Mouse (Mus musculus): ENCODE data around the gene Cacna2d3.
A peak's percentile ranks its signal among the peaks of the same experiment; 100 is the strongest.

The Cacna2d3 gene

DNA sequence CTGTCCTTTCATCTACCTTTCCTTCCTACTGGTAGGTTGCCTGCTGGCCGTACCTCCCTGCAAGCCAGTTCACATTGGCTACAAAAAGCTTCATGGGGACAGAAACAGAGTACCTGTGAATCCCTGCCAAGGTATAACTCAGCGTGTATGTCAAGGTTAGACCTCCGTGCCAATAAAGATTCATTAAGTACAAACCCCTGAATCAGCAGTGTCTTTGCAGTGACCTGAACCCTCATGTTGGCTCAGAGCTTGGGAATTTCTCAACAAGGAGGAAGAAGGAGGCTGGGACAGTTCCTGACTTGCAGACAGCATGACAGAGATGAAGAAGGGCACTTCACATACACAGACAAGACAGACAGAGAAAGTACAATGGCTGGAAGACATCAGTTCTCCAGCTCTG lies 225.1 kb downstream of the Cacna2d3 start:
- peak; percentile 79 for DNase-seq (ENCODE audit: extremely low read depth, low read depth, low spot score)

DNA sequence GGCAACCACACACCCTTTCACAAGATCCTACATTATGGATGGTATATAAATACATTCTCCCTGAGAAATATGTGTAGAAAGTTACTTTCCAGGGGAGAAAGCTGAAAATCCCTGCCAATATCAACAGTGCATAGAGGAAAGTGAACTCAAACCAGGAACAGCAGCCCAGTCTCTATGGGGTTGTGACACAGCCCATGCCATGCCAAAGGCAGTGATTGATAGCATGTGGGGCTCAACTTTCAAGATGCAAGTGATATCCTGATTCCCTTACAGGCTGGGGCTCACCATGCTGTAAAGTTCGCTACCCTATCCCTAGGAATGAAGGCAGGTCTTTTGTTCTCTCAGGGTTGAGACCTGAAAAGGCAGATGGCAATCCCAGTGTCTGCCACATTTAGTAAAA lies 229.9 kb downstream of the Cacna2d3 start:
- DNase-seq (ENCODE audit: extremely low read depth, low read depth, low spot score), result peak; percentile 46

DNA sequence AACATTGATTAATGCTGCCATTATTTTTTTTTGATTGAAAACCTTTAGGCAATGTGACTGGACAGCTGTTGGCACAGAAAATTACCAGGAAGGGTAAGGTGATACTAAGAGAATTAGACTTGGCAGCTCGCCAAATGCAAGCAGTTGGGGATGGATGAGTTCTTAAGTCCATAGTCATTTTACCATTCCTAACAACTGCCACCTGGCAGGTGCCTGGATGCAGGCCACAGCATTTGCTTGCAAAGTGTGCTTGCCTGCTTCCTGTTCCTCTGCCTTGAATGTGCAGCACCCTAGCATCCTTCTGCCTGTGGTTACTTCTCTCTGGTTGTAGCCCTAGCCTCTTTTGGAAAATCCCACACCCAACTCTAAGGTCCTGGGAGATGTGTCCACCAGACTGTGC lies 236.2 kb downstream of the Cacna2d3 start:
- DNase-seq (ENCODE audit: extremely low read depth, low read depth, low spot score), result no peak

DNA sequence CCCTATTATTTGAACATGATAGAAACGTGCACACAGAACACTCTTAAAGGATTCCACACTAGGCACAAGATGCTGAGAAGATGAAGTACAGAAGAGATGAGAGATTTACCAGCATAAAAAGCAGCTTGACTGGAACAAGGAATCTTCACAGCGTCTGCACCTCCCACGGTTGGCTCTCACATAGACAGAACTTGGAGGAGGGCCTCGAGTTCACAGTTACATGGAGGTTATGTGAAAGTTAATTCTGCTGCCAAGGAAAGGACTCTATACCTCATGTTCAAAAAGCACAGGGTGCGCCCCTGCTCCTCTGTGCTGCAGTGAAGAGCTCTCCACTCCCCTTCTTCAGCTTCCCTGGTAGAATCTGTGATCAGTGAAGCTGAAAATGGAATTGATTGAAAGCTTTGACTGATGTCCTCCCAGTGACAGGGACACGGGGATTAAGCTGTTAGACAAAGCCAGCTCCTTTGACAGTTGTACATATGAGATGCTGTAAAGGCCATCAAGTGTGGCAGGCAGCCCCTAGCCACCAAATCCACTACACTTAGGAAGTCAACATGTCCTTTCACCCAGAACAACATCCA lies 243.2 kb downstream of the Cacna2d3 start:
- no peak for DNase-seq (ENCODE audit: extremely low read depth, low read depth, low spot score)

DNA sequence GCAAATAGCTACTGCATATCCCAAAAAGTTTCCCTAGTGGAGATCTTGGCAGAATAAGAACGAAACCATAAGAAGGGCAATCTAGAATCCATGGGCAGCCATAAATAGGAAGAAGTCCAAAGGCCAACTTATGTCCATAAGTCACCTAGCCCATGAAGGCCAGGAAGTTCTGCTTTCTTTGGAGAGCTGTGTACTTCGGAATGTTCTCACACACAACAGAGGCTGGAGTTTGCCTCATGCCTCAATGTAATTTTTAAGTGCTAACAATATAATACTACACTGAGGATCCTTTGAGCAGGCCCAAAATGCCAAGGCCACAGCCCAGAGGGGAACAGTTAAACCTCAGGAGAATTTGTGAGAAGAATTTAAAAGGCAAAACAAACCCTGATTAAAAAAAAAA lies 257.4 kb downstream of the Cacna2d3 start:
- DNase-seq (ENCODE audit: extremely low read depth, low read depth, low spot score), result no peak

DNA sequence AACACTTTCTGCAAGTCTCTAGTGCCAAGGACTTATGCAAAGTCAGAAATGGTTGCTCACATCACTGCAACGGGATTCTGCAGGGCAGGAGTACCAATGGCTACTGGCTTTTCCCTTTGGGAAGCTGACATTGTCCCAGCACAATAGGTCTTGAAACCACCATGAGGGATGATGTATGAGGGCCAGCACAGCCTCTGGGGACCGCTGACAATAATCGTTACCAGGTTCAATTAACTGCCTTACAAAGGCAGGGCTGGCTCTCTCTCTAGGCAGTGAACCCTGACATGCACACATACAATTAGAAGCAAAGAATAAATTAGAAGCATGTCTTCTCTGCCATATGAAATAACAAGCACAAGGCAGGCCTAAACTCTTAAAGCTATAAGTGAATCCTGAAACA lies 272.5 kb downstream of the Cacna2d3 start:
- no peak for DNase-seq (ENCODE audit: extremely low read depth, low read depth, low spot score)

DNA sequence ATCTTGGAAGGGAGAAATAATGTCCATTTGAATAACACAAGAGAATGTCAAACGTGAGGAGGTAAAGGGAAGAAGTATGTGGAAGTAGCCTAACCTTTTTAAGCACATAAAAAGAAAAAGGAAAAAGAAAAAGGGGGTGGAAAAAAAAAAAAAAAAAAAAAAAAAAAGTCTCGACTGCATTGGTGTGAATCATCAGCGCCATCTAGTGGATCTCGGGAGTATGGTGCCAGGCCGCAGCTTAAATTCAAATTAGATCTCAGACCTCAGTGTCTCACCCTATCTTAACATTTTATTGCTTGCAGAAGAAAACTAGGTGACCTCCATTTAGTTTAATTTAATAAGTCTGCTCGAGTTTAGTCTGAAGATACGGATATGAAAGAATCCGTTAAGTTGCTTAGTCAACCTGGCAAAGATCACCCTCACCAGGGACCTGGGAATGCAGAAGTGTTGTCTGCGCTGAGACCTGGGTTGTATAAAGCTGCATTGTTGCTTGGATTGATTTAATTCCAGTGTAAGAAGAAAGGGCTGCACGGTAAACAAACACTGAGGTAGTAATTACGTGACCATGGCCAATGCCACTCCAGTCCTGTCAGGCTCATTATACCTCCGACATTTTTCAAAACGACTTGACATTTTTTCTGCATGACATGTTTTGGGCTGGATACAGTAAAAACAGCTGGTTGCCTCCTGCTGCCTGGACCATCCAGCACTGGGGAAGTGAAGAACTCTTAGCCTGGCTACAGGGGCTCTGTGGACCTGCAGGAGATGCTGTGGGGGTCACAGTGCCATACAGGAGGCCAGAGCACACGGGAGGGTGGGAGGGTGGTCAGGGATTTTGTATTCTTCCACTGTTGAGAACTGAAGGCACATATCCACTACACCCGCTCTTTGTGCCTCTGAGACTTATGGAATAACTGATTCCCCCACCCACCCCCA lies 278.3 kb downstream of the Cacna2d3 start:
- DNase-seq (ENCODE audit: extremely low read depth, low read depth, low spot score), result no peak

DNA sequence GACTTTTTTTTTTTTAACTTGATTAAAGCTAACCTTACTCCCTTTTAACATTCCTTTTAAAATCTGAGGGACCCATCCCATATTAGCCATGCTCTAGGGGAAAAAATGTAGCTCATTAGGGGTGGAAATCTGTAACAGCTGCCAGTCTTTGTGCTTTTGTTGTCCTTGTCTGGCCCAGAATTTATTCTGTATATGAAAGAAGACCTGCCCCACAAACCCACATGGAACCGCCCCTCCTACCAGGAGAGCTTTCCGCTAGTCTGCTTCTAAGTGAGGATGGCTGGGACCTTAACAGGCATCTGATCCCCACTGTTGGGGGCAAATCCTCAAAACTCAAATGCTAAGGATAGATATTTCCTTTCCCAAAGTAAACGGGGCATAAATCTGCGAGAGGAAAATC lies 279.2 kb downstream of the Cacna2d3 start:
- DNase-seq (ENCODE audit: extremely low read depth, low read depth, low spot score), result no peak

DNA sequence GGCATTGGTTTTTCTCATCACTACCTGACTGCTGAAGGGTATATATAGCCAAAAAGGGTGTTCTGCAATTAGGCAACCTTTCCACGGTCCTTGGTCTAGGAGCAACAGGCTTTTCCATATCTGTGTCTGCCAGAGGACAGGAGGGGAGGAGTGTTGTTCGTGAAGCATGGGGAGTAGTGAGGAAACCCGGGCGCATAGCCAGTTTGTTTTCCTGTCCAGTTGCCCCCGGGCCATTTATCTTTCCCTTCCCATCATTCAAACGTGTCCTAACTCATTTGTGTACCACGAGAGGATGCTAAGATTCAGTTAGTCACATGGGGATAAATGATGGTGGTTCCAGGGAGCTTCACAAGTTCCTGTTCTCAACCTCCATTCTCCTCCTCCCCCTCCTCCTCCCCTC lies 283.0 kb downstream of the Cacna2d3 start:
- DNase-seq (ENCODE audit: extremely low read depth, low read depth, low spot score), result no peak

DNA sequence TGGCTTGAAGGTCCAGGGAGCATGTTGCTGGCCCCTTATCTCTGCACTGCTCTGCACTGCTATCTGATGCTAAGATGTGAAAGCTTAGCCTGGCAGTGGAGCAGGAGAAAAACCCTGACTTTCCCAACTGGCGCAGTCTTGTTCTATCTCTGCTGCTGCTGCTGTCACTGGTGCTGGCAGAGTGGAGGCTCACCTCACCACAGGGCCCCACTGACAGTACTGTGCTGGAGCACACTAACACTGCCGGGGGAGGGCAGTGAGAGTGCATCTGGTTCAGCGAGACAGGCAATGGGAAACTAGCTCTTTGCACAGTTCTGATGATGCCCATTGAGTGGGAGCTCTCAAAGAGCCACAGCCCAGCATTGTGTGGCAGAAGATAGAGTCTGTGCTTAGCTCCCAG lies 283.4 kb downstream of the Cacna2d3 start:
- no peak for DNase-seq (ENCODE audit: extremely low read depth, low read depth, low spot score)

DNA sequence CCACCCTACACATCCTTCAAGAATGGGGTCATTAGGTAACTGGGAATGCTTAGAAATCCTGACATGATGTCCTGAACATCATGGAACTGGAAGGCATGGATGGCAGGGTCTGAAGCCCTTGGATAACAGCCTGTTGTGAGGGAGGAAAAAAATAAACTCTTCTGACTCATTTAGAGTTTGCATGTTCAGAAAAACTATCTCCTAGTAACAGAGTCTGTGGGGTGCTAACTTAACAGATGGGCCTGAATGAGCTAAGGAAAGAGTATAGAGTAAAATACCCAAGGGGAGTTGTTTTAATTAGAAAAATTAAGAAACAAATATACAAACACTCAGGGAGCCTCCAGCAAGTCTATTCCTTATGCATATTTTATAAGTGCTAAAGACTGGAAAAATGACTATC lies 286.5 kb downstream of the Cacna2d3 start:
- no peak for DNase-seq (ENCODE audit: extremely low read depth, low read depth, low spot score)

DNA sequence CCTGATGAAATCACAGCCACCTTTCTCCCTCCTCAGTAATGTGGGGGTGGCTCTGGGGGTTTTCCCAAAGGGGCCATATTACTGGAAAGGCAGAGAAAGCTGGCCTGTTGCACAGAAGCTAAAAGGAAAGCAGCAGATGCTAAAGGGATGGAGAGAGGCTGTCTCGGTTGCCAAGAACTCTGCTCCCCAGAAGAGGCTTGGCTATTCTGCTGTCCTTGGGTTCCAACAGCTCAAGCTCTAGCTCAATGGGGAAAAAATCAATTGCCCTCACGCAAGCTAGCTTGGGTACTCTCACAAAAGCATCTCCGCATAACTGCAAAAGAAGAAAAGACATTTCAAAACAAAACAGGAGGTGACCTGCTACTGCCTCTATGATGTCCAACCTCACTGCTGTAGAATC lies 287.9 kb downstream of the Cacna2d3 start:
- no peak for DNase-seq (ENCODE audit: extremely low read depth, low read depth, low spot score)

DNA sequence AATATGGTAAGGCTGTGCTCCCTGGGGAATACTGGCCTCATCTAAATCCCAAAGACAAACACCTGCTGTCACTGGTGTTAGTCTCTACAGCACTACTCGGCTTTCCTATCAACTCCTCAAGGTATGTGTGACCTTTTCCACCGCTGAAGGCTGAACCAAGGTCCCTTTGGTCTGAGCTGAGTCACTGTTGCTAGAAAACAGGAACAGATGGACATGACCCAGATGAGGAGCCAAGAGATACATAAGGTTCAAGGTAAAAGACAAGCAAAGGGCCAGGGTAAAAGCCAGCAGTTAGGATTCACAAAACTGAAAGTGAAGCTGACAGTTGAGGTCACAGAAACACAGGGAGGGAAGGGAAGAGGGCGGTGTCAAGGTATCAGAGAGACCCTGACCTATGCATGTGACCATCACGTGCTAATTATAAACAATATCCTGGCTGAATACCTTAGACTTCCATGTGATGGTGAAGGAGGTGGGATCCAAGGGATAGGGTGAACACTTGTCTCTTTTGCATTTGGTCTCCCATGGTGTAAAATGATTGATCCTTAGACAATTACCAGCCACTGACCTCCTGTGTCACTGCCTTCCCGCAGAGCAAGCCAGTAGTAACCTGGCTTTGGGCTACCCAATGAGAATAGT lies 288.5 kb downstream of the Cacna2d3 start:
- DNase-seq (ENCODE audit: extremely low read depth, low read depth, low spot score), result no peak

DNA sequence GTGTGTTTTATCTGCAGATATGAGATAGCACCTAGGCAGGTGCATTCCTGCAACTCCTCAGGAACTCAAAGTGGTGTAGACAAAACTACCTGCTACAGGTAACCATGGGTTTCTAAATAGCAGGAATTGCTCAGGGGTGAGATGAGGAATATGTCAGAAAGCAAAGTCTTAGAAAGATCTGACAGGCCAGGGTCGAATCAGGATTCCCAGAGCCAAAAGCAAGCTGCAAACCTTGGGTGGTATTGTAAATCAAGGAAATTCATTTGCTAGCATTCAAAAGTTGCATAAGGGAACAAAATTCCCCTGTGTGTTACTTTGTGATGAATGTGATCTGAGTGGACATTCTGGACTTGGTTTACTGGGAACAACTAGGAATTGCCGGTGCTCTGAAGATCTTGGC lies 291.9 kb downstream of the Cacna2d3 start:
- DNase-seq (ENCODE audit: extremely low read depth, low read depth, low spot score), result no peak

DNA sequence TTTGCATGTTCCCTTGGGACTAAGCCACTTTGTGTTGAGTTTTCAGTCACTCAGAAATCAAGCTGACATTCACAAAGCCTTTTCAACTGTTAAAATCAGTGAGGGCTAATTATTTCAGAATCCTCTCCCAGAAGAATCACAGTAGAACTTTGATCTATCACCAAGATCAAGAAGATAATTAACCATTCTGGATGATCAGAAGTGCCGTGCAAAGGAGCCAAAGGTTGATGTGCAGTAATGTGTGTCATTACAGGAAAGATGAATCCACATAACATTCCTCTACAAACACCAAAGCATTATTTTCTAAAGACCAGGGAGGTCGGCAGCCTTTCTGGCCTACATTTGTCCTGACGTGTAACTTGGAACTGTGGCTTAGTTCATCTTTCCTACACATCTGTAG lies 296.0 kb downstream of the Cacna2d3 start:
- DNase-seq (ENCODE audit: extremely low read depth, low read depth, low spot score), result no peak

DNA sequence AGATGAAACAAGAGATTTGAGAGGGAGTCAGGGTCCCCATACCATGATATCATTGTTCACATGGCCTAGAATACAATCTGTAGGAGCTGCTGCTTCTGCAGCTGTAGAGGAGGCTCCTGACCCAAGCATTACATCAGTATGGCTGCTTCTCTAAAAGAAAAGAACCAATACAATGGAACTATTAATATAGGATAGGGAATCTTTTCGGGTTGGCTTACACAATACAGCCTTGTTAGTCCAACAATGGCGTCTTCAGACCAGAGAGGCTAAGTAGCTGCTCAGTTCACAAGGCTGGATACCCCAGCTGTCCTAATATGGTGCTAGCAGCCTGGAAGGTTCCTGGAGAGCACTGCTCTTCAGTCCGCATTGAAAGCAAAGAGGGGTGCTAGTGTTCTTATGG lies 296.5 kb downstream of the Cacna2d3 start:
- DNase-seq (ENCODE audit: extremely low read depth, low read depth, low spot score), result no peak

DNA sequence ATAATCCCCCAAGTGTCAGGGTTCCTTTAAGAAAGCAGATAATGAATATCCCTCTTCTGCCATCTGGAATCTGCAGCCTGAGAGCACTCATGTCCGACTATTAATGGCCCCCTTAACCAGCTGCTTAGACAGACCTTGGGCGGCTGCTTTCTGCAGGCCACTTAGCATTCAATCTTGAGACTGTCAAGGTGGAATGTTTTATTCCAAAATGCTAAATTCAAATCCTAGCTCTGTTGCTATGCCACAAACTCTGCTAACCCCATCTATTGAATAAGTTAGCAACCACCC lies 315.8 kb downstream of the Cacna2d3 start:
- no peak for DNase-seq (ENCODE audit: extremely low read depth, low read depth, low spot score)

DNA sequence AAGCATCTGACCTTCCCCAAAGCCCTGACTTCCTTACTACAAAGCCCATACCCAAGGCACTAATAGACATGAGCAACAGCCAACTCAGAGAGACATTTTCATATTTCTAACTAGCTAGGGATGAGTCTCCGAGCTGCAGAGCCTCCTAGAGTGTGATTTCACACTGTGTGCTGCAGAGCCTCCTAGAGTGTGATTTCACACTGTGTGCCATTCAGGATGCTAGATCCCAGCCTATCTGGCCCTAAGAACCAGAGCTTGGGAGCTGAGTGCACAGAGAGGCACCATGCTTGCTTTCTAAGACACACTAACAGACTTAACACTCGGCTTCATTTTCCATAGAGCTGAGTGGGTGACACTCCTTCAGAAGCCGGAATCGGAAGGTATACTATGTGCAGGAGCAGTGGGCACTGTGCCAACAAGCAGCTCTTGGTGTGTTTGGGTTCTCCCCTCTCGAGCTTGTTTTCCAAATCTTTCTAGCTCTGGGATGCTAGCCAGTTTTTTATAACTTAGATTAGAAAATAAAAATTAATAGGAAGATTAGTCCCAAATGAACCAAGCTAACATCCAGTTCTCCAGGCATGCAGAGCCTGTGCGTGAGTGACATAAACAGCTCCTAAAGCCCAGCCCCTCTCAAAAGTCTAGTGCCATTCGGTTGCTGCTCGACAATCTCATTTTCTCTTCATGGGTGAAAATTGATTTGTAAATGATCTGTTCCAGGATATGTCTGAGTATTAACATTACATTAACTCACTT lies 316.4 kb downstream of the Cacna2d3 start:
- no peak for DNase-seq (ENCODE audit: extremely low read depth, low read depth, low spot score)

DNA sequence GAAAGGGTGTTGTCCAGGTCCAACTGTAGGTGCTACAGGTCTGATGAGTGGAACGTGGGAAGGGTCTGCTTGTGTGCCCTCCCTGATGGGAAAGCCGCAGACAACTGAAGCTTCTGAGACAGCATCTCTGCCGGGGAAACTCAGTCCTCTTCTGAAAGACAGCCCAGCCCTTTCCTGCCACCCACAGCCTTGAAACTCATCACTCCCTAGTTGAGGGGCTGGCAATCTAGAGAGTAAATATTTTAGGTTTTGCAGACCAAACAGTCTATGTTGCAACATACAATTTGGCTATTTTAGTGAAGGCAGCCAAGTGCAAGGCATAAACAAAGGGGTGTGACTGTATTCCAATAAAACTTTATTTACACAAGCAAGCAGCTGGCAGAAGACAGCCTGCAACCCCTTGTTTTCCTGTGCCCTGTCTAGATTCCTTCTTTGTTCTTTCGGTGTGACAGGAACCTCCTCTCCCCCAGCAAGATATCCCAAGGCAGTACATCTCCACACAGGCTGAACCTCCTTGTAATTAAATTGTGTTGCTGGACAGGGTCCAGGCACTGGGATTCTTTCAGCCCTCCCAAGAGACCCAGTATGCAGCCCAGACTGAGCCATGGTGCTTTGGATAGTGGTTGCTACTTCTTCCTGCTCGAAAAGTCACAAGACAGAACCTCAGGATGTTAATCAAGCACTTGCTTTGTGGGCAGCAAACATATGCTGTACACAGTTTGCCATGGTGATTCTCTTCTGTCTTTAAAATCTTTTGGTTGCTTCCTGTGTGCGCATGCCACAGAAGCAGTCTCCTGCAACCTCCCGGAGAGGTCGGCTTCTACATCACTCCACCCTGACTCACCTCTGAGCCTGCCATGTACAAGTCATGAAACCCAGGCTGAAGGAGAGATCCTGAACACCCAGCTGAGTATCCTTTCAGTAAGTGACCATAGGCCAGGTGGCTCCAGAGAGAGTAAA lies 317.5 kb downstream of the Cacna2d3 start:
- no peak for DNase-seq (ENCODE audit: extremely low read depth, low read depth, low spot score)

DNA sequence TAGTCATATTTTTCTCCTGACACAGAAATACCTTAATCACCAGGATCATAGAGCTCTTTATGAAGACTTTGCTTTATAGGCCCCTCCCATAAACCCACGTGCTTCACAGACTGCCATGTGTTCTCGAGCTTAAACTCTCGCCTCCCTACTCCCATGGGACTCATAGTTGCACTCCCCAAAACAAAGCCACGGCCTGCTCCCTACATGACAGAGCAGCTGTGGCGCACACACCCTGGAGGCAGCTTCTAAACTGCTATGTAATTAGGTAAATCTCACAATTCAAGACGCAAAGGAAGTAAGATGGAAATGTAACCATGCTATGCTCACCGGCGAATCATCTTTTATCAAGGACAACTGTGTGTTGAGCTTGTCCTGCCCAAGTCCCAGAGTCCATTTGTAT lies 319.2 kb downstream of the Cacna2d3 start:
- no peak for DNase-seq (ENCODE audit: extremely low read depth, low read depth, low spot score)

DNA sequence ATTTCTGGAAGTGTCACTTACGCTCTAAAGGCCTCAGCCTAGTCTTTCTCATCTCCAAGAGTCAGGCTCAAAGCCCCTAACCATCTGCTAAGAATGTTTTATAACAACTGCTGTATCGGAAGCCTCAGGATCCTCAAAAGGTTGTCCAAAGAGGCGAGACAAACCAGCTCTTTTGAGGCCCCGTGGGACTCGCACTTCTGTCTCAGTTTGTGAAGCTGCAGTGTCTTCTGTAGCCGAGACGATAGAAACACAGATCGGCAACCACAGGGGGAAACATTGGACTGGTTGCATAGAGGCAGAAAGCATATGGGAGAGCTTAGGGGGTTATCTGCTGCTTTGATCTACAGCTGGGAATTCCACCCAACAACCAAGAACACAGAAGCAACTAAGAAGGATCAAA lies 327.9 kb downstream of the Cacna2d3 start:
- DNase-seq (ENCODE audit: extremely low read depth, low read depth, low spot score), result no peak

Data from fat pad, adult 2 months (tissue).